Mouse (Mus musculus): ENCODE results near the gene Gm49387.

Gene Gm49387

GRCm38 (mm10) chr14:31525040-31525810, 115.5 kb downstream of the Gm49387 start:
- DNase-seq (ENCODE audit: low spot score), result no peak

GRCm38 (mm10) chr14:31521318-31521717, 119.4 kb downstream of the Gm49387 start:
- DNase-seq (ENCODE audit: low spot score), result no peak

- DNase-seq (ENCODE audit: low spot score), result no peak
These were observed 121.5 kb downstream of the Gm49387 start for GRCm38 (mm10) chr14:31519165-31519564.

GRCm38 (mm10) chr14:31515895-31516294, 124.8 kb downstream of the Gm49387 start:
- no peak for DNase-seq (ENCODE audit: low spot score)

- no peak for DNase-seq (ENCODE audit: low spot score)
These were observed 130.4 kb downstream of the Gm49387 start for GRCm38 (mm10) chr14:31510322-31510721.

GRCm38 (mm10) chr14:31509911-31510310, 130.8 kb downstream of the Gm49387 start:
- DNase-seq (ENCODE audit: low spot score), result no peak

GRCm38 (mm10) chr14:31506456-31506855, 134.2 kb downstream of the Gm49387 start:
- no peak for DNase-seq (ENCODE audit: low spot score)

- DNase-seq (ENCODE audit: low spot score), result no peak
These were observed 137.3 kb downstream of the Gm49387 start for GRCm38 (mm10) chr14:31503406-31503805.

All from ovary, postnatal 14 days (tissue).